Mouse (Mus musculus) liver, embryonic 14.5 days (tissue): ENCODE measurements around the gene Tssk6. TPM values are rescaled to one million over a fixed set of nuclear protein-coding genes. Genes with fewer than 3 reads are reported as not detected.
"Not testable (repeated sequence)": the region's sequence is repeated elsewhere in the genome, so short reads cannot be mapped to it uniquely, and the experiment has no call there.

Experiments
- ATAC-seq: fragments of 200-750 bp; cut with Nextera tagmentation; 2 replicates; pipeline ENCODE4 v1.8.0; 2017; ENCODE audit warnings: moderate number of reproducible peaks, mild to moderate bottlenecking, moderate library complexity; ENCODE audit not compliant: insufficient read depth
- DNase-seq, 3 experiments: peaks; one replicate each; pipeline ENCODE4 v3.0.0-alpha.2; 2012 to 2013; ENCODE audit warnings: low read depth in 3 of 3, low spot score in 3 of 3
- H3K27ac ChIP-seq: fragments of 300-500 bp; sonication (generic); 2 replicates; pipeline ENCODE4 v1.5.1; 2014; ENCODE audit warnings: moderate library complexity, mild to moderate bottlenecking, control low read depth, inconsistent platforms
- H3K27me3 ChIP-seq: fragments of 300-500 bp; sonication (generic); 2 replicates; pipeline ENCODE4 v1.6.1; 2014; ENCODE audit warnings: mild to moderate bottlenecking, low read length, moderate library complexity; ENCODE audit not compliant: control insufficient read depth, insufficient read depth
- H3K36me3 ChIP-seq: fragments of 300-500 bp; sonication (generic); replicated peaks from 2 replicates; pipeline ENCODE4 v1.6.1; 2014; ENCODE audit warnings: low read depth; ENCODE audit not compliant: control insufficient read depth, insufficient read depth
- H3K4me1 ChIP-seq, 2 experiments: fragments of 200-500 bp in 1 of 2; fragments of 300-500 bp in 1 of 2; sonication (generic) in 1 of 2; replicated peaks; 2 replicates each; pipeline ENCODE4 v1.6.1; 2012 to 2014; ENCODE audit warnings: antibody characterized with exemption in 1 of 2, inconsistent platforms in 1 of 2, low read length in 1 of 2; ENCODE audit not compliant: control insufficient read depth in 2 of 2, insufficient read depth in 2 of 2
- H3K4me2 ChIP-seq: fragments of 300-500 bp; sonication (generic); 2 replicates; pipeline ENCODE4 v1.6.1; 2014; ENCODE audit warnings: low read depth, mild to moderate bottlenecking, control low read depth, moderate library complexity
- H3K4me3 ChIP-seq, 2 experiments: fragments of 200-500 bp in 1 of 2; fragments of 300-500 bp in 1 of 2; sonication (generic) in 1 of 2; 2 replicates each; pipeline ENCODE4 v1.5.1; 2012 to 2014; ENCODE audit warnings: low read depth in 2 of 2, low read length in 2 of 2, mild to moderate bottlenecking in 2 of 2, control low read depth in 1 of 2, inconsistent platforms in 1 of 2, moderate library complexity in 1 of 2; ENCODE audit not compliant: insufficient read depth in 1 of 2
- H3K9ac ChIP-seq: fragments of 300-500 bp; sonication (generic); replicated peaks from 2 replicates; pipeline ENCODE4 v1.6.1; 2014; ENCODE audit warnings: mild to moderate bottlenecking, control low read depth, moderate library complexity
- H3K9me3 ChIP-seq: fragments of 300-500 bp; sonication (generic); 2 replicates; pipeline ENCODE4 v1.6.1; 2016; ENCODE audit warnings: low read length, mixed read lengths; ENCODE audit not compliant: control insufficient read depth
- CTCF ChIP-seq: IDR thresholded peaks from 2 replicates; pipeline ENCODE4 v1.5.1; 2016; ENCODE audit warnings: antibody characterized with exemption, low read depth, control low read depth
- EP300 ChIP-seq: IDR thresholded peaks from 2 replicates; pipeline ENCODE4 v1.6.1; 2016; ENCODE audit warnings: antibody characterized with exemption, low read depth
- WGBS: fragments of 180-500 bp; shearing (Covaris S2); extraction: QIAGEN DNeasy Blood & Tissue Kit; methylation state at CpG from one replicate; pipeline ENCODE4 v1.1.7; 2014; ENCODE audit not compliant: insufficient replicate concordance; 5-methylcytosine and 5-hydroxymethylcytosine counted together
- polyA plus RNA-seq, 2 experiments: library from polyadenylated mRNA; depleted of rRNA in 1 of 2; stranded (reverse) in 1 of 2; unstranded in 1 of 2; fragments of >200 nt; fragmentation: Nextera tagmentation in 1 of 2; extraction: Ambion mirVana in 1 of 2; gene quantifications; 2 replicates each; pipeline versions ENCODE4 v1.2.1 to v1.2.3; 2012 to 2014

Tssk6 gene
- polyA plus RNA-seq, 2 experiments = 0.41 to 1.7 TPM

GRCm38 (mm10) chr8:69940386-69940785 lies 38.4 kb downstream of the Tssk6 start:
- TF ChIP-seq CTCF (no peak), EP300 (no peak)

GRCm38 (mm10) chr8:69942495-69942894 lies 40.5 kb downstream of the Tssk6 start:
- 72% methylated on average over 2 of the region's 3 CpGs for WGBS
- H3K4me1 ChIP-seq = peaks cover 0 to 39% of the 10 kb centered on the region in 2 experiments
- not testable (repeated sequence) for DNase-seq

More at GRCm38 (mm10) chr8:69940386-69940785, 38.4 kb downstream of the Tssk6 start:
- no peak for DNase-seq
- Histone ChIP-seq H3K4me3 (no peak overlapping the region), H3K27ac (no peak overlapping the region), H3K4me1 (peaks cover 0 to 46% of the 10 kb centered on the region in 2 experiments), H3K4me2 (no peak overlapping the region), H3K27me3 (no peaks in the 10 kb centered on the region), H3K36me3 (peaks cover 8% of the 10 kb centered on the region), H3K9me3 (no peaks in the 10 kb centered on the region), H3K9ac (no peak overlapping the region)
- no peak for ATAC-seq
- 41% methylated on average over 2 of the region's 2 CpGs for WGBS

GRCm38 (mm10) chr8:69950300-69950699 lies 48.3 kb downstream of the Tssk6 start:
- Histone ChIP-seq H3K27me3 (no peaks in the 10 kb centered on the region), H3K27ac (no peak overlapping the region), H3K9ac (no peak overlapping the region), H3K4me1 (peaks cover 0 to 12% of the 10 kb centered on the region in 2 experiments; a peak in 3 of 4 replicates), H3K4me3 (no peak overlapping the region), H3K4me2 (no peak overlapping the region), H3K36me3 (peaks cover 2% of the 10 kb centered on the region; the same call in 1 of the 2 replicates), H3K9me3 (no peaks in the 10 kb centered on the region)
- DNase-seq (no peak), ATAC-seq (no peak)
- 79% methylated on average over 2 of the region's 2 CpGs for WGBS
- no peak for TF ChIP-seq CTCF
- no peak for TF ChIP-seq EP300

More at GRCm38 (mm10) chr8:69942495-69942894, 40.5 kb downstream of the Tssk6 start:
- H3K27ac ChIP-seq, ATAC-seq, H3K36me3 ChIP-seq, H3K4me2 ChIP-seq, H3K9me3 ChIP-seq, H3K27me3 ChIP-seq, H3K4me3 ChIP-seq, H3K9ac ChIP-seq: not testable (repeated sequence)

Other genes with a start within 250 kb of the Tssk6 start
- 0.30 and 0.32 TPM in 2 replicates for gene Zfp964, start 247.7 kb upstream of the Tssk6 start, polyA plus RNA-seq (2012; rRNA removed)
- gene Zfp964, start 247.7 kb upstream of the Tssk6 start, polyA plus RNA-seq (2014; fragmentation: Nextera tagmentation; extraction: Ambion mirVana) = 0.15 and 0.35 TPM in 2 replicates
- 2.7 and 4.9 TPM in 2 replicates for gene Zfp869, start 191.5 kb upstream of the Tssk6 start, polyA plus RNA-seq (2012; rRNA removed)
- gene Zfp869, start 191.5 kb upstream of the Tssk6 start, polyA plus RNA-seq (2014; fragmentation: Nextera tagmentation; extraction: Ambion mirVana) = 10.0 and 12.3 TPM in 2 replicates
- 1.2 and 1.8 TPM in 2 replicates for gene Zfp963, start 152.2 kb upstream of the Tssk6 start, polyA plus RNA-seq (2012; rRNA removed)
- 1.9 and 2.0 TPM in 2 replicates for gene Zfp963, start 152.2 kb upstream of the Tssk6 start, polyA plus RNA-seq (2014; fragmentation: Nextera tagmentation; extraction: Ambion mirVana)
- gene Gm20422, start 127.3 kb upstream of the Tssk6 start, polyA plus RNA-seq (2012; rRNA removed) = 0.32 TPM in 1 of 2 replicates, not detected in the other
- 1.0 TPM in 1 of 2 replicates, not detected in the other for gene Gm20422, start 127.3 kb upstream of the Tssk6 start, polyA plus RNA-seq (2014; fragmentation: Nextera tagmentation; extraction: Ambion mirVana)
- gene Atp13a1, start 111.0 kb upstream of the Tssk6 start, polyA plus RNA-seq (2012; rRNA removed) = 19.6 and 24.5 TPM in 2 replicates
- gene Atp13a1, start 111.0 kb upstream of the Tssk6 start, polyA plus RNA-seq (2014; fragmentation: Nextera tagmentation; extraction: Ambion mirVana) = 14.1 and 15.6 TPM in 2 replicates
- gene Zfp866, start 111.0 kb upstream of the Tssk6 start, polyA plus RNA-seq (2012; rRNA removed) = 4.6 and 6.0 TPM in 2 replicates
- gene Zfp866, start 111.0 kb upstream of the Tssk6 start, polyA plus RNA-seq (2014; fragmentation: Nextera tagmentation; extraction: Ambion mirVana) = 5.8 and 7.2 TPM in 2 replicates
- 4.8 and 5.8 TPM in 2 replicates for gene Gmip, start 93.5 kb upstream of the Tssk6 start, polyA plus RNA-seq (2012; rRNA removed)
- 1.7 and 3.9 TPM in 2 replicates for gene Gmip, start 93.5 kb upstream of the Tssk6 start, polyA plus RNA-seq (2014; fragmentation: Nextera tagmentation; extraction: Ambion mirVana)
- 0.40 and 0.44 TPM in 2 replicates for gene Lpar2, start 79.8 kb upstream of the Tssk6 start, polyA plus RNA-seq (2012; rRNA removed)
- gene Lpar2, start 79.8 kb upstream of the Tssk6 start, polyA plus RNA-seq (2014; fragmentation: Nextera tagmentation; extraction: Ambion mirVana) = 0.04 and 0.06 TPM in 2 replicates
- gene Pbx4, start 69.7 kb upstream of the Tssk6 start, polyA plus RNA-seq (2012; rRNA removed) = 2.0 and 2.5 TPM in 2 replicates
- gene Pbx4, start 69.7 kb upstream of the Tssk6 start, polyA plus RNA-seq (2014; fragmentation: Nextera tagmentation; extraction: Ambion mirVana) = 1.7 and 3.7 TPM in 2 replicates
- gene Cilp2, start 14.5 kb upstream of the Tssk6 start, polyA plus RNA-seq (2012; rRNA removed) = 0.03 and 0.04 TPM in 2 replicates
- gene Cilp2, start 14.5 kb upstream of the Tssk6 start, polyA plus RNA-seq (2014; fragmentation: Nextera tagmentation; extraction: Ambion mirVana) = 0.03 TPM in 1 of 2 replicates, not detected in the other
- gene Ndufa13, start 374 bp downstream of the Tssk6 start, polyA plus RNA-seq (2012; rRNA removed) = 26.2 and 44.8 TPM in 2 replicates
- 109 and 113 TPM in 2 replicates for gene Ndufa13, start 374 bp downstream of the Tssk6 start, polyA plus RNA-seq (2014; fragmentation: Nextera tagmentation; extraction: Ambion mirVana)
- 0.30 and 0.36 TPM in 2 replicates for gene Yjefn3, start 528 bp downstream of the Tssk6 start, polyA plus RNA-seq (2012; rRNA removed)
- gene Yjefn3, start 528 bp downstream of the Tssk6 start, polyA plus RNA-seq (2014; fragmentation: Nextera tagmentation; extraction: Ambion mirVana) = 0.77 and 0.79 TPM in 2 replicates
- 18.3 and 19.2 TPM in 2 replicates for gene Gatad2a, start 94.2 kb downstream of the Tssk6 start, polyA plus RNA-seq (2012; rRNA removed)
- 22.7 and 32.9 TPM in 2 replicates for gene Gatad2a, start 94.2 kb downstream of the Tssk6 start, polyA plus RNA-seq (2014; fragmentation: Nextera tagmentation; extraction: Ambion mirVana)
- gene Mau2, start 140.6 kb downstream of the Tssk6 start, polyA plus RNA-seq (2012; rRNA removed) = 19.2 and 19.4 TPM in 2 replicates
- 15.6 and 19.6 TPM in 2 replicates for gene Mau2, start 140.6 kb downstream of the Tssk6 start, polyA plus RNA-seq (2014; fragmentation: Nextera tagmentation; extraction: Ambion mirVana)
- gene Sugp1, start 140.6 kb downstream of the Tssk6 start, polyA plus RNA-seq (2012; rRNA removed) = 4.7 and 6.2 TPM in 2 replicates
- gene Sugp1, start 140.6 kb downstream of the Tssk6 start, polyA plus RNA-seq (2014; fragmentation: Nextera tagmentation; extraction: Ambion mirVana) = 8.8 and 10.3 TPM in 2 replicates
- 1.2 and 1.3 TPM in 2 replicates for gene Tm6sf2, start 170.7 kb downstream of the Tssk6 start, polyA plus RNA-seq (2012; rRNA removed)
- gene Tm6sf2, start 170.7 kb downstream of the Tssk6 start, polyA plus RNA-seq (2014; fragmentation: Nextera tagmentation; extraction: Ambion mirVana) = 0.85 and 1.3 TPM in 2 replicates
- 0.05 and 0.06 TPM in 2 replicates for gene Hapln4, start 181.3 kb downstream of the Tssk6 start, polyA plus RNA-seq (2012; rRNA removed)
- not detected in 2 replicates for gene Hapln4, start 181.3 kb downstream of the Tssk6 start, polyA plus RNA-seq (2014; fragmentation: Nextera tagmentation; extraction: Ambion mirVana)
- gene Ncan, start 218.7 kb downstream of the Tssk6 start, polyA plus RNA-seq (2012; rRNA removed) = 0.01 and 0.11 TPM in 2 replicates
- gene Ncan, start 218.7 kb downstream of the Tssk6 start, polyA plus RNA-seq (2014; fragmentation: Nextera tagmentation; extraction: Ambion mirVana) = not detected in 2 replicates
- gene Nr2c2ap, start 229.1 kb downstream of the Tssk6 start, polyA plus RNA-seq (2012; rRNA removed) = 9.3 and 11.1 TPM in 2 replicates
- gene Nr2c2ap, start 229.1 kb downstream of the Tssk6 start, polyA plus RNA-seq (2014; fragmentation: Nextera tagmentation; extraction: Ambion mirVana) = 11.8 and 12.0 TPM in 2 replicates
- gene Rfxank, start 237.0 kb downstream of the Tssk6 start, polyA plus RNA-seq (2012; rRNA removed) = 5.3 and 6.4 TPM in 2 replicates
- gene Rfxank, start 237.0 kb downstream of the Tssk6 start, polyA plus RNA-seq (2014; fragmentation: Nextera tagmentation; extraction: Ambion mirVana) = 6.1 and 7.0 TPM in 2 replicates
- 27.0 and 27.1 TPM in 2 replicates for gene Borcs8, start 237.3 kb downstream of the Tssk6 start, polyA plus RNA-seq (2012; rRNA removed)
- 25.1 and 25.4 TPM in 2 replicates for gene Borcs8, start 237.3 kb downstream of the Tssk6 start, polyA plus RNA-seq (2014; fragmentation: Nextera tagmentation; extraction: Ambion mirVana)
- gene Mef2b, start 237.5 kb downstream of the Tssk6 start, polyA plus RNA-seq (2012; rRNA removed) = 0.03 and 0.04 TPM in 2 replicates
- gene Mef2b, start 237.5 kb downstream of the Tssk6 start, polyA plus RNA-seq (2014; fragmentation: Nextera tagmentation; extraction: Ambion mirVana) = not detected in 2 replicates